Mouse (Mus musculus) CH12.LX (cell line): ENCODE data around the gene Slc20a1. TPM values are rescaled to one million over a fixed set of nuclear protein-coding genes. Genes with fewer than 3 reads are reported as not detected.

ENCODE experiments used
- DNase-seq: peaks from one replicate; pipeline ENCODE4 v3.0.0-alpha.2; 2013; ENCODE audit errors: extremely low read depth
- H3K27ac ChIP-seq: 2 replicates; pipeline ENCODE4 v1.5.1; 2012; ENCODE audit warnings: low read depth, mild to moderate bottlenecking, control low read depth, moderate library complexity; ENCODE audit not compliant: insufficient read depth
- H3K27me3 ChIP-seq: replicated peaks from 2 replicates; pipeline ENCODE3; 2012; ENCODE audit warnings: inconsistent platforms
- H3K36me3 ChIP-seq, 2 experiments: replicated peaks in 1 of 2; 2 replicates each; pipeline versions ENCODE3 to v1.6.1; 2012; ENCODE audit warnings: inconsistent platforms in 1 of 2, low read length in 1 of 2, mild to moderate bottlenecking in 1 of 2, mixed read lengths in 1 of 2, moderate library complexity in 1 of 2; ENCODE audit not compliant: control insufficient read depth in 1 of 2, insufficient read depth in 1 of 2
- H3K4me1 ChIP-seq, 2 experiments: 2 replicates each; pipeline ENCODE4 v1.6.1; 2012; ENCODE audit warnings: inconsistent platforms in 1 of 2, moderate library complexity in 1 of 2; ENCODE audit not compliant: insufficient read depth in 2 of 2, control insufficient read depth in 1 of 2
- H3K4me2 ChIP-seq: 2 replicates; pipeline ENCODE4 v1.6.1; 2012; ENCODE audit warnings: low read depth, mild to moderate bottlenecking, control low read depth; ENCODE audit not compliant: poor library complexity, insufficient read depth, severe bottlenecking
- H3K4me3 ChIP-seq, 3 experiments: fragments of 150-350 bp in 1 of 3; sonication (generic) in 1 of 3; replicated peaks in 1 of 3; 2 replicates each; pipeline versions ENCODE3 to v1.5.1; 2011 to 2012; ENCODE audit warnings: low read depth in 2 of 3, low read length in 2 of 3, mild to moderate bottlenecking in 2 of 3, moderate library complexity in 2 of 3, control low read depth in 1 of 3, improper control_type of control experiment in 1 of 3, inconsistent platforms in 1 of 3, mixed read lengths in 1 of 3; ENCODE audit not compliant: poor library complexity in 1 of 3
- H3K79me2 ChIP-seq: replicated peaks from 2 replicates; pipeline ENCODE4 v1.6.1; 2012; ENCODE audit warnings: mild to moderate bottlenecking, moderate library complexity; ENCODE audit not compliant: control insufficient read depth, poor library complexity, insufficient read depth, severe bottlenecking; ENCODE audit errors: extremely low read depth
- H3K9ac ChIP-seq: 2 replicates; pipeline ENCODE4 v1.6.1; 2012; ENCODE audit warnings: low read depth, mild to moderate bottlenecking, control low read depth, moderate library complexity; ENCODE audit not compliant: insufficient read depth
- H3K9me3 ChIP-seq: replicated peaks from 2 replicates; pipeline ENCODE3; 2012; ENCODE audit warnings: low read length, inconsistent platforms, mixed read lengths
- BHLHE40 ChIP-seq: IDR thresholded peaks from 2 replicates; pipeline ENCODE4 v1.6.1; 2011; ENCODE audit warnings: mild to moderate bottlenecking, low read depth, low read length, improper control_type of control experiment
- CHD1 ChIP-seq: IDR thresholded peaks from 2 replicates; pipeline ENCODE4 v1.6.1; 2012; ENCODE audit warnings: low read depth, low read length, improper control_type of control experiment, inconsistent platforms
- CHD2 ChIP-seq: IDR thresholded peaks from 2 replicates; pipeline ENCODE4 v1.6.1; 2011; ENCODE audit warnings: low read length, improper control_type of control experiment
- CTCF ChIP-seq, 2 experiments: IDR thresholded peaks in 1 of 2; conservative IDR thresholded peaks in 1 of 2; 2 replicates each; pipeline ENCODE4 v1.5.1; 2011 to 2012; ENCODE audit warnings: low read depth in 2 of 2, low read length in 2 of 2, improper control_type of control experiment in 1 of 2, inconsistent platforms in 1 of 2, mild to moderate bottlenecking in 1 of 2, moderate library complexity in 1 of 2
- E2F4 ChIP-seq: IDR thresholded peaks from 2 replicates; pipeline ENCODE4 v1.6.1; 2011; ENCODE audit warnings: low read depth, low read length, improper control_type of control experiment; ENCODE audit not compliant: insufficient replicate concordance
- ELF1 ChIP-seq: IDR thresholded peaks from 2 replicates; pipeline ENCODE4 v1.6.1; 2014; ENCODE audit warnings: low read depth, mild to moderate bottlenecking, inconsistent platforms, low read length, improper control_type of control experiment
- EP300 ChIP-seq: IDR thresholded peaks from 2 replicates; pipeline ENCODE4 v1.6.1; 2011; ENCODE audit warnings: low read length, improper control_type of control experiment
- ETS1 ChIP-seq: conservative IDR thresholded peaks from 2 replicates; pipeline ENCODE4 v1.6.1; 2012; ENCODE audit warnings: low read depth, mild to moderate bottlenecking, inconsistent platforms, low read length, improper control_type of control experiment, moderate library complexity
- GABPA ChIP-seq: IDR thresholded peaks from 2 replicates; pipeline ENCODE4 v1.6.1; 2012; ENCODE audit warnings: low read depth, low read length, improper control_type of control experiment, inconsistent platforms; ENCODE audit not compliant: insufficient replicate concordance
- HCFC1 ChIP-seq: IDR thresholded peaks from 2 replicates; pipeline ENCODE4 v1.6.1; 2012; ENCODE audit warnings: low read depth, mild to moderate bottlenecking, inconsistent platforms, low read length, improper control_type of control experiment
- IRF4 ChIP-seq: IDR thresholded peaks from 2 replicates; pipeline ENCODE4 v1.6.1; 2014; ENCODE audit warnings: low read depth, mild to moderate bottlenecking, inconsistent platforms, low read length, improper control_type of control experiment
- JUN ChIP-seq: IDR thresholded peaks from 2 replicates; pipeline ENCODE4 v1.6.1; 2011; ENCODE audit warnings: low read depth, mild to moderate bottlenecking, low read length, improper control_type of control experiment, moderate library complexity; ENCODE audit not compliant: insufficient read depth
- JUND ChIP-seq: conservative IDR thresholded peaks from 2 replicates; pipeline ENCODE4 v1.6.1; 2011; ENCODE audit warnings: low read depth, low read length, improper control_type of control experiment
- KAT2A ChIP-seq: IDR thresholded peaks from 2 replicates; pipeline ENCODE4 v1.6.1; 2012; ENCODE audit warnings: low read length, improper control_type of control experiment, inconsistent platforms; ENCODE audit not compliant: insufficient replicate concordance
- MAFK ChIP-seq: IDR thresholded peaks from 2 replicates; pipeline ENCODE4 v1.6.1; 2011; ENCODE audit warnings: low read length, improper control_type of control experiment; ENCODE audit not compliant: insufficient replicate concordance
- MAX ChIP-seq: IDR thresholded peaks from 2 replicates; pipeline ENCODE4 v1.6.1; 2011; ENCODE audit warnings: low read length, improper control_type of control experiment
- MAZ ChIP-seq: IDR thresholded peaks from 2 replicates; pipeline ENCODE4 v1.6.1; 2012; ENCODE audit warnings: low read depth, mild to moderate bottlenecking, inconsistent platforms, low read length, improper control_type of control experiment, moderate library complexity
- MEF2A ChIP-seq: IDR thresholded peaks from 2 replicates; pipeline ENCODE4 v1.6.1; 2014; ENCODE audit warnings: low read depth, mild to moderate bottlenecking, inconsistent platforms, low read length, improper control_type of control experiment, borderline replicate concordance
- MXI1 ChIP-seq: IDR thresholded peaks from 2 replicates; pipeline ENCODE4 v1.6.1; 2011; ENCODE audit warnings: mild to moderate bottlenecking, low read depth, low read length, improper control_type of control experiment
- MYC ChIP-seq: IDR thresholded peaks from 2 replicates; pipeline ENCODE4 v1.6.1; 2011; ENCODE audit warnings: low read depth, mild to moderate bottlenecking, improper control_type of control experiment, low read length
- NELFE ChIP-seq: IDR thresholded peaks from 2 replicates; pipeline ENCODE4 v1.6.1; 2011; ENCODE audit warnings: low read depth, low read length, improper control_type of control experiment
- NRF1 ChIP-seq: IDR thresholded peaks from 2 replicates; pipeline ENCODE4 v1.6.1; 2014; ENCODE audit warnings: low read depth, mild to moderate bottlenecking, inconsistent platforms, low read length, improper control_type of control experiment, moderate library complexity
- PAX5 ChIP-seq: IDR thresholded peaks from 2 replicates; pipeline ENCODE4 v1.6.1; 2012; ENCODE audit warnings: low read length, inconsistent platforms, mixed read lengths
- POLR2A ChIP-seq: IDR thresholded peaks from 2 replicates; pipeline ENCODE4 v1.6.1; 2011; ENCODE audit warnings: low read depth, mild to moderate bottlenecking, improper control_type of control experiment, low read length
- POLR2AphosphoS2 ChIP-seq: IDR thresholded peaks from 2 replicates; pipeline ENCODE4 v1.6.1; 2011; ENCODE audit warnings: low read depth, low read length, improper control_type of control experiment
- RAD21 ChIP-seq: IDR thresholded peaks from 2 replicates; pipeline ENCODE4 v1.6.1; 2011; ENCODE audit warnings: low read depth, mild to moderate bottlenecking, low read length, improper control_type of control experiment, moderate library complexity
- RCOR1 ChIP-seq: conservative IDR thresholded peaks from 2 replicates; pipeline ENCODE4 v1.6.1; 2012; ENCODE audit warnings: low read depth, mild to moderate bottlenecking, inconsistent platforms, low read length, improper control_type of control experiment
- SIN3A ChIP-seq: IDR thresholded peaks from 2 replicates; pipeline ENCODE4 v1.6.1; 2012; ENCODE audit warnings: low read length, improper control_type of control experiment, inconsistent platforms
- SMC3 ChIP-seq: IDR thresholded peaks from 2 replicates; pipeline ENCODE4 v1.6.1; 2011; ENCODE audit warnings: low read depth, low read length, improper control_type of control experiment
- TBP ChIP-seq: conservative IDR thresholded peaks from 2 replicates; pipeline ENCODE4 v1.6.1; 2011; ENCODE audit warnings: low read depth, low read length, improper control_type of control experiment
- TCF12 ChIP-seq: IDR thresholded peaks from 2 replicates; pipeline ENCODE4 v1.6.1; 2014; ENCODE audit warnings: low read depth, mild to moderate bottlenecking, inconsistent platforms, low read length, improper control_type of control experiment
- UBTF ChIP-seq: IDR thresholded peaks from 2 replicates; pipeline ENCODE4 v1.6.1; 2012; ENCODE audit warnings: low read depth, mild to moderate bottlenecking, inconsistent platforms, low read length, improper control_type of control experiment, moderate library complexity
- USF1 ChIP-seq: IDR thresholded peaks from 2 replicates; pipeline ENCODE4 v1.6.1; 2014; ENCODE audit warnings: low read depth, mild to moderate bottlenecking, inconsistent platforms, low read length, improper control_type of control experiment
- USF2 ChIP-seq: conservative IDR thresholded peaks from 2 replicates; pipeline ENCODE4 v1.6.1; 2011; ENCODE audit warnings: low read depth, low read length, improper control_type of control experiment
- ZC3H11A ChIP-seq: IDR thresholded peaks from 2 replicates; pipeline ENCODE4 v1.6.1; 2012; ENCODE audit warnings: low read depth, mild to moderate bottlenecking, inconsistent platforms, low read length, improper control_type of control experiment
- ZKSCAN1 ChIP-seq: IDR thresholded peaks from 2 replicates; pipeline ENCODE4 v1.6.1; 2012; ENCODE audit warnings: low read depth, inconsistent platforms, low read length, improper control_type of control experiment, borderline replicate concordance
- ZMIZ1 ChIP-seq: IDR thresholded peaks from 2 replicates; pipeline ENCODE4 v1.6.1; 2012; ENCODE audit warnings: low read depth, mild to moderate bottlenecking, inconsistent platforms, low read length, improper control_type of control experiment
- ZNF384 ChIP-seq: IDR thresholded peaks from 2 replicates; pipeline ENCODE4 v1.6.1; 2012; ENCODE audit warnings: low read depth, low read length, improper control_type of control experiment, inconsistent platforms
- dilution Hi-C: fragments of 300-500 bp; cut with MboI; formaldehyde crosslinking; loops from 2 replicates; pipeline ENCODE4 v1.14.3; 2020; ENCODE audit warnings: low sequenced_read_pairs; ENCODE audit not compliant: extremely low pct_unique_long_range_greater_than_20kb, extremely low pct_ligation_motif_present
- in situ Hi-C: fragments of 300-500 bp; cut with MboI; formaldehyde crosslinking; loops from 3 replicates; pipeline ENCODE4 v1.14.3; 2019; ENCODE audit warnings: low sequenced_read_pairs, low pct_ligation_motif_present, low pct_unique_long_range_greater_than_20kb, mixed read lengths
- polyA plus RNA-seq: library from polyadenylated mRNA; unstranded; fragments of >175 nt; gene quantifications from 2 replicates; pipeline ENCODE4 v1.2.1, GENCODE M21; 2012; ENCODE audit warnings: low read depth; ENCODE audit not compliant: insufficient read length
- total RNA-seq, 2 experiments: library from RNA; depleted of rRNA; stranded (reverse); fragments of 300-350 nt in 1 of 2; fragments of >200 nt in 1 of 2; gene quantifications; 2 replicates each; pipeline ENCODE4 v1.2.3; 2012 to 2014

The Slc20a1 gene
- total and polyA plus RNA-seq, 3 experiments, result 43.1 to 78.2 (median 72.1) TPM

DNA sequence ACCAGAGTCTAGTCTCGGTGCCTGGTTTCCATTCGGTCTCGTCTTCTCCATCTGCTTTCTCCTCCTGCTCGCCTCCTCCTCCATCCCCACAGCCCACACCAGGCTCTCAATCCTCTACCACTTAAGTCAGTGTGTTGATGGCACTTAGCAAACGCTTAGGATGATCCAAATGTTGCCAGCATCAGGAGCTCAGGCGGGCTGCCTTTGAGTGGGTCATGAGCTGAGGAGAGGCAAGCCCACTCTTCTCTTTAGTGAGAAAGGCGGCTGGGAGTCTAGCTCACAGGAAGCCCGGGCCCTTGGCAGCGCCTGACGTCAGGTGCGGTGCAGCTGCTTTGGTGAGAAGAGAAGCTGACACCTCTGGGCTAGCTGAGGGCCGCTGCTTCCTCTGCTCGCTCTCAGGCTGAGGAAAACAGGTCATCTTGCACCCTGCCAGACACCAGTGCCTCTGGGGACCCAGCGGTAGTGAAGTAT lies 15.0 kb upstream of the Slc20a1 start:
- H3K36me3 ChIP-seq, result no peaks in the 10 kb centered on the region
- H3K9me3 ChIP-seq, result no peaks in the 10 kb centered on the region
- in situ Hi-C loops, result no loop called here
- peak overlapping the region; percentile 19 to 50 (median 21) for H3K4me3 ChIP-seq
- TF ChIP-seq GABPA, result no peak
- TF ChIP-seq ZNF384, result no peak
- 0 out of 2 replicates have a peak, but pooled peaks have one; percentile 28 for TF ChIP-seq MAX
- TF ChIP-seq SIN3A, result peak; percentile 52; the same call in 1 of the 2 replicates
- TF ChIP-seq SMC3, result peak; percentile 7; the same call in 1 of the 2 replicates
- no peak for TF ChIP-seq POLR2AphosphoS2
- TF ChIP-seq ZKSCAN1, result no peak
- peak; percentile 83 for TF ChIP-seq BHLHE40
- TF ChIP-seq RAD21, result no peak
- 0 out of 2 replicates have a peak, but pooled peaks have one; percentile 16 for TF ChIP-seq TBP
- no peak; the same call in 1 of the 2 replicates for TF ChIP-seq MAZ
- TF ChIP-seq MAFK, result 0 out of 2 replicates have a peak, but pooled peaks have one; percentile 37
- TF ChIP-seq USF2, result no peak
- peak; percentile 39; the same call in 1 of the 2 replicates for TF ChIP-seq TCF12
- TF ChIP-seq KAT2A, result 0 out of 2 replicates have a peak, but pooled peaks have one; percentile 48
- no peak for TF ChIP-seq JUND
- TF ChIP-seq JUN, result no peak
- no peak for TF ChIP-seq ZC3H11A
- no peak for TF ChIP-seq E2F4
- TF ChIP-seq NRF1, result no peak
- no peak for TF ChIP-seq CTCF (conservative IDR thresholded peaks at IDR 0.05 in 1 of 2, IDR thresholded peaks at IDR 0.05 in 1 of 2; ENCODE audit: low read depth in 2 of 2, low read length in 2 of 2)
- peak; percentile 56 for TF ChIP-seq POLR2A
- no peak for TF ChIP-seq CHD1
- TF ChIP-seq MEF2A, result peak; percentile 40; the same call in 1 of the 2 replicates
- peak; percentile 34; the same call in 1 of the 2 replicates for TF ChIP-seq ELF1
- peak; percentile 39; the same call in 1 of the 2 replicates for TF ChIP-seq NELFE
- no peak for TF ChIP-seq MYC
- TF ChIP-seq RCOR1, result no peak
- TF ChIP-seq IRF4, result no peak; the same call in 1 of the 2 replicates
- no peak for TF ChIP-seq PAX5
- peak; percentile 66 for TF ChIP-seq ETS1
- 0 out of 2 replicates have a peak, but pooled peaks have one; percentile 47 for TF ChIP-seq UBTF
- no peak for TF ChIP-seq ZMIZ1
- TF ChIP-seq USF1, result no peak
- TF ChIP-seq MXI1, result no peak; the same call in 1 of the 2 replicates
- TF ChIP-seq HCFC1, result peak; percentile 13; the same call in 1 of the 2 replicates
- TF ChIP-seq CHD2, result no peak
- peak; percentile 50 for TF ChIP-seq EP300
- TF ChIP-seq, all 38 proteins: peak for 16
- dilution Hi-C loops, result no loop called here
- H3K27ac ChIP-seq, result peak overlapping the region; percentile 39; the same call in 1 of the 2 replicates
- peak; percentile 83 for DNase-seq
- H3K4me2 ChIP-seq, result peak overlapping the region; percentile 76
- peak overlapping the region; percentile 26; the same call in 1 of the 2 replicates for H3K9ac ChIP-seq
- peaks cover 10 to 75% of the 10 kb centered on the region in 2 experiments for H3K4me1 ChIP-seq
- H3K27me3 ChIP-seq, result no peaks in the 10 kb centered on the region
- H3K79me2 ChIP-seq, result no peaks in the 10 kb centered on the region
